Mouse (Mus musculus): ENCODE measurements around the gene 4931417E11Rik. TPM values are rescaled to one million over a fixed set of nuclear protein-coding genes. Genes with fewer than 3 reads are reported as not detected.

Gene 4931417E11Rik
- not detected for polyA plus RNA-seq (2021)

GRCm38 (mm10) chr6:73469567-73469966 lies at the start of gene 4931417E11Rik:
Gene 4931417E11Rik, minus strand, starts transcription at chr6:73469667.
- POLR2A ChIA-PET: no interaction called here
- no peak for ATAC-seq
- in situ Hi-C loops (cut with MboI; ENCODE audit: low pct_unique_long_range_greater_than_20kb): no loop called here

DNA sequence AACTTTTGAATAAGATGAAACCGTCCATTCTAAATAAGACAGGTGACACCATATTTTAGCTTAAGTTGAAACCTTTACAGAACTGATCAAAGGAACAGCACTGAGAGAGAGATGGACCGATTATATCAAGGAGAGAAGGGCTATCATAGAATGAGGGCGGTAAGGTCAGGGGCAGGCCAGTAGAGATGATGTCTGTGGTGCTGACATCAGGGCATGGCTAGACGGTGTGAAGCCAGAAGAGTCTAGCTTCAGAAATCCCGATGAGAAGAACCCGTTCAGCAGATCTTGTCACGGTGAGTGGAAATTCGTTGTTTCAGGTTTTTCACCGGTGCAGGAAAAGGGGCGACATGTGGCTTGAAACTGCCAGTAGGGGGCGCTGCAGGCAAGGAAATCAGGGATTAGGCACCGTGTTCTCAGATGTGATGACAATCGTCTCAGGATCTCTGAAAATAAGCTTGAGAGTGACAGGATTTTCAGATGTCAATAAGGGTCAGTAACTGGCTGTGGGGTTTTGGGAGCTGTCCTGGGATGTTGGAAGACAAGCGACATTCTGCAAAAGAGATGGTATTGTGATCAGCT lies 48.4 kb upstream of the 4931417E11Rik start:
- in situ Hi-C loops (cut with MboI; ENCODE audit: low pct_unique_long_range_greater_than_20kb): no loop called here
- ATAC-seq (no peak), DNase-seq (ENCODE audit: low read depth, low spot score) (no peak)
- CTCF ChIA-PET: interaction anchor here (0.9 to 1.3 kb wide), 2 partner anchors 8 to 18 kb away, joined by 3 to 4 read pairs; no protein-coding TSS in a partner anchor
- peak; percentile 68 for TF ChIP-seq CTCF (IDR thresholded peaks at IDR 0.05)
- POLR2A ChIA-PET: no interaction called here
- no peaks in the 10 kb centered on the region for H3K27me3 ChIP-seq

More at GRCm38 (mm10) chr6:73469567-73469966, at the start of gene 4931417E11Rik:
- no peaks in the 10 kb centered on the region for H3K27me3 ChIP-seq
- CTCF ChIA-PET: no interaction called here
- DNase-seq (ENCODE audit: low read depth, low spot score): no peak
- TF ChIP-seq CTCF (IDR thresholded peaks at IDR 0.05): no peak

GRCm38 (mm10) chr6:73512907-73513306 lies 43.4 kb upstream of the 4931417E11Rik start:
- DNase-seq (ENCODE audit: low read depth, low spot score): no peak
- no peak for ATAC-seq
- CTCF ChIA-PET: no interaction called here
- TF ChIP-seq CTCF (IDR thresholded peaks at IDR 0.05): peak; percentile 34
- no peaks in the 10 kb centered on the region for H3K27me3 ChIP-seq
- in situ Hi-C loops (cut with MboI; ENCODE audit: low pct_unique_long_range_greater_than_20kb): no loop called here
- POLR2A ChIA-PET: no interaction called here

DNA sequence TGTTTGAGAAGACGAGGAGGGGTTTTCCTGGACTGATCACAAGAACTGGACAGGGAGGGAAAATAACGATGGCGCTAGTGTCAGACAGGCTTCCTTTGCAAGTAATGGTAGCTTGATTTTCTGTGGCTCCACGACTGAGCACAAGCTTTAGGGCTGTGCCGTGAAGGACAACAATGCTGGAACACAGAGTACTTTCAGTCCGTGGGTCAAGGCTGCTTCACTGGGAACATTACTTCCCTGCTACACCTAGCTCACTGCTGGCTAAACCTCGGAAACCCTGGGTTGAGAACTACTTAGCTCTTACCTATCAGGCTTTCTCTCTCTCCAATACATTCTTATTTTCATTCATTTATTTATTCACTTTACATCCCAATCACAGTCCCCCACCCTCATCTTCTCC lies 30.2 kb upstream of the 4931417E11Rik start:
- POLR2A ChIA-PET: no interaction called here
- no peak for DNase-seq (ENCODE audit: low read depth, low spot score)
- no peaks in the 10 kb centered on the region for H3K27me3 ChIP-seq
- ATAC-seq: no peak
- CTCF ChIA-PET: interaction anchor here (1.3 to 2.0 kb wide), 2 partner anchors 9 to 18 kb away, joined by 4 to 5 read pairs; no protein-coding TSS in a partner anchor
- in situ Hi-C loops (cut with MboI; ENCODE audit: low pct_unique_long_range_greater_than_20kb): no loop called here
- no peak for TF ChIP-seq CTCF (IDR thresholded peaks at IDR 0.05)

DNA sequence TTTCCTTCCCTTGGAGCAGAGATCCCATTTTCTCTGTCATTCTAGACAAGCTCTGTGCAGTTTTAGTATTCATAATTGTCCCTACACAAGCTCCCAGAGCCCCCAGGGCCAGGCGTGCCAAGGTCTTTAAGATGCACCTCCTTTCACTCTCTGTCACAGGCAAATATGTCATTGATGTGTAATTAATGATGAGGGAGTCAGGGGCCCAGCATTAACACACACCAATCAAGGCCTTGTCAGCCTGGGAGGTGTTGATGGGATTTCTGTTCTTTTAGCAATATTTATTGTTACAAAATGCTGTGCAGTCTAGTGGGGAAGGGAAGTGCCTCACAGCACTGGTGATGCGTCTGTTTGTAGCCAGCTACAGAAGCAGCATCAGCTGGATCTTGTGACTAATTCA lies 27.9 kb upstream of the 4931417E11Rik start:
- H3K27me3 ChIP-seq: peaks cover 3% of the 10 kb centered on the region
- in situ Hi-C loops (cut with MboI; ENCODE audit: low pct_unique_long_range_greater_than_20kb): no loop called here
- ChIA-PET POLR2A (no interaction called here), CTCF (no interaction called here)
- TF ChIP-seq CTCF (IDR thresholded peaks at IDR 0.05): no peak
- no peak for ATAC-seq
- no peak for DNase-seq (ENCODE audit: low read depth, low spot score)

DNA sequence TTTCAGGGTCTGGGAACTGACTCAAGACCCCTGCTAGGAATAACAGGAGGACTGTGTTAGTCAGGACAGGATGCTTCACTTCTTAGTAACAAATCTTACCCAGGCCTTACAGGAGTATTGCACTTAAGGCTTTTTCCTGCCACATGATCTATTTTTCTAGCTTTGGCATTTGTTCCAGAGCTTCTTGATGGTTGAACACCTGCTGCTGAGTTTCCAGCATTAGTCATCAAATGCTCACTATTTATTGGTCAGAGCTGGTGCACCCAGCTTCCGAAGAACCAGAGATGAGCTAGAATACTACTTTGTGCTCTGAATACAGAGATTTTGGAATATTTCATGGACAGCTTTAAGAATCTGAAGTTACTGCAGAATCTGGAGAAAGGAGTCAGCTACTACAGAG lies 21.1 kb upstream of the 4931417E11Rik start:
- no peak for TF ChIP-seq CTCF (IDR thresholded peaks at IDR 0.05)
- ChIA-PET POLR2A (interaction anchor here (0.6 kb wide), 1 partner anchor 28 kb away, joined by 5 read pairs; no protein-coding TSS in a partner anchor), CTCF (no interaction called here)
- no peak for ATAC-seq
- in situ Hi-C loops (cut with MboI; ENCODE audit: low pct_unique_long_range_greater_than_20kb): no loop called here
- DNase-seq (ENCODE audit: low read depth, low spot score): no peak
- peaks cover 7% of the 10 kb centered on the region for H3K27me3 ChIP-seq

DNA sequence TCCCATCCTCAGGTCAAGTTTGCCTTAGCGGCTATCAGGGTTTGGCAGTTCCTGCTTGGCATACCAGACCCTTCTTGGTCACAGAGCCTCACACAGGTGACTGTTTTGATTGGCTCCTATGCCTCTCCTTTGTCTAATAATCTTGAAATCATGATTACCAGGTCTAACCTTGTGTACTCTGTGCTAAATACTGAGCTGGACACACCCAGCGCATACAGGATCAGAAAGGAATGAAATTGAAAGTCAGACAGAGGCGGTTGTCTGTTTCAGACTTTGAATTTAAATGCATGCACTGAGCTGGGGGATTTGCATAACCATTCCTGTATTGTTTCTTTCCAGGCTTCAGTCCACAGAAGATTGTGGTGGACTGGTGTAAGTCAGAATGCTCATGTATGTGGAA lies 16.1 kb upstream of the 4931417E11Rik start:
- DNase-seq (ENCODE audit: low read depth, low spot score) (no peak), ATAC-seq (no peak)
- peaks cover 4% of the 10 kb centered on the region for H3K27me3 ChIP-seq
- POLR2A ChIA-PET: no interaction called here
- CTCF ChIA-PET: no interaction called here
- no peak for TF ChIP-seq CTCF (IDR thresholded peaks at IDR 0.05)
- in situ Hi-C loops (cut with MboI; ENCODE audit: low pct_unique_long_range_greater_than_20kb): no loop called here

GRCm38 (mm10) chr6:73466084-73466483 lies 3.4 kb downstream of the 4931417E11Rik start:
- ChIA-PET CTCF (interaction anchor here (1.1 kb wide), 1 partner anchor 17 kb away, joined by 3 read pairs; no protein-coding TSS in a partner anchor), POLR2A (no interaction called here)
- TF ChIP-seq CTCF (IDR thresholded peaks at IDR 0.05): no peak
- no peak for ATAC-seq
- no peak for DNase-seq (ENCODE audit: low read depth, low spot score)
- peaks cover 13% of the 10 kb centered on the region for H3K27me3 ChIP-seq
- in situ Hi-C loops (cut with MboI; ENCODE audit: low pct_unique_long_range_greater_than_20kb): no loop called here

- no peak for TF ChIP-seq CTCF (IDR thresholded peaks at IDR 0.05)
- in situ Hi-C loops (cut with MboI; ENCODE audit: low pct_unique_long_range_greater_than_20kb): no loop called here
- CTCF ChIA-PET: no interaction called here
- POLR2A ChIA-PET: no interaction called here
- ATAC-seq (no peak), DNase-seq (ENCODE audit: low read depth, low spot score) (no peak)
- peaks cover 13% of the 10 kb centered on the region for H3K27me3 ChIP-seq
Measured at GRCm38 (mm10) chr6:73462543-73462942, 6.9 kb downstream of the 4931417E11Rik start.

- DNase-seq (ENCODE audit: low read depth, low spot score) (no peak), ATAC-seq (no peak)
- peaks cover 21% of the 10 kb centered on the region for H3K27me3 ChIP-seq
- ChIA-PET POLR2A (no interaction called here), CTCF (no interaction called here)
- TF ChIP-seq CTCF (IDR thresholded peaks at IDR 0.05): no peak
- in situ Hi-C loops (cut with MboI; ENCODE audit: low pct_unique_long_range_greater_than_20kb): no loop called here
Measured at GRCm38 (mm10) chr6:73433912-73434311, 35.6 kb downstream of the 4931417E11Rik start.

GRCm38 (mm10) chr6:73428618-73429336 lies 40.7 kb downstream of the 4931417E11Rik start:
- ChIA-PET CTCF (no interaction called here), POLR2A (no interaction called here)
- TF ChIP-seq CTCF (IDR thresholded peaks at IDR 0.05): no peak
- ATAC-seq (no peak), DNase-seq (ENCODE audit: low read depth, low spot score) (no peak)
- in situ Hi-C loops (cut with MboI; ENCODE audit: low pct_unique_long_range_greater_than_20kb): no loop called here
- H3K27me3 ChIP-seq: peaks cover 18% of the 10 kb centered on the region
